Mouse (Mus musculus): ENCODE measurements around the gene Olfr218.
"Not testable (repeated sequence)": the region's sequence is repeated elsewhere in the genome, so short reads cannot be mapped to it uniquely, and the experiment has no call there.

The Olfr218 gene

GRCm38 (mm10) chr1:173197508-173197907 is at the start of gene Olfr218:
TSS of gene Olfr218 (plus strand) at chr1:173197808.
- DNase-seq = no peak

- DNase-seq = no peak
Measured at GRCm38 (mm10) chr1:173174154-173174842, 23.3 kb upstream of the Olfr218 start.

- DNase-seq = no peak
Measured at GRCm38 (mm10) chr1:173190540-173190939, 7.1 kb upstream of the Olfr218 start, which contains the start of gene Olfr1406. TSS of gene Olfr1406 (minus strand) at chr1:173190640.

GRCm38 (mm10) chr1:173192059-173192458 is 5.5 kb upstream of the Olfr218 start:
- DNase-seq = no peak

- DNase-seq = no peak
Measured at GRCm38 (mm10) chr1:173196359-173196758, 1.2 kb upstream of the Olfr218 start.

GRCm38 (mm10) chr1:173212092-173212491 is 14.5 kb downstream of the Olfr218 start, which contains the start of gene Olfr1404:
TSS of gene Olfr1404 (plus strand) at chr1:173212392.
- no peak for DNase-seq

- no peak for DNase-seq
Measured at GRCm38 (mm10) chr1:173216481-173216880, 18.9 kb downstream of the Olfr218 start.

- no peak for DNase-seq
Measured at GRCm38 (mm10) chr1:173227081-173227480, 29.5 kb downstream of the Olfr218 start, which contains the start of gene Fcer1a. TSS of gene Fcer1a (minus strand) at chr1:173227214.

- DNase-seq = not testable (repeated sequence)
Measured at GRCm38 (mm10) chr1:173237004-173237403, 39.4 kb downstream of the Olfr218 start.

- DNase-seq = no peak
Measured at GRCm38 (mm10) chr1:173249888-173250287, 52.3 kb downstream of the Olfr218 start.
